Mouse (Mus musculus) brain, embryonic 14.5 days (tissue): Measurements from ENCODE around the gene Plcb1.

Experiments
- CTCF ChIP-seq: fragments of 200-500 bp; IDR thresholded peaks from 2 replicates; pipeline ENCODE4 v1.5.1; 2012; ENCODE audit warnings: inconsistent platforms, mild to moderate bottlenecking, moderate library complexity, borderline replicate concordance; ENCODE audit not compliant: insufficient read depth, insufficient read length; ENCODE audit errors: extremely low read depth
- POLR2A ChIP-seq: fragments of 200-500 bp; IDR thresholded peaks from 2 replicates; pipeline ENCODE4 v1.6.1; 2012; ENCODE audit warnings: mild to moderate bottlenecking, inconsistent platforms, borderline replicate concordance; ENCODE audit not compliant: poor library complexity, insufficient read depth, insufficient read length, severe bottlenecking; ENCODE audit errors: extremely low read depth

GRCm38 (mm10) chr2:134800226-134800625 is 14.4 kb downstream of the Plcb1 start:
- TF ChIP-seq CTCF = no peak
- no peak for TF ChIP-seq POLR2A
